Mouse (Mus musculus) embryonic fibroblast, embryonic 13.5 days (primary cell): ENCODE measurements around the gene Fbxo39.

ENCODE experiments used
- CTCF ChIP-seq: IDR thresholded peaks from 2 replicates; pipeline ENCODE4 v1.5.1; 2011; ENCODE audit warnings: mild to moderate bottlenecking, control low read depth, low read length, moderate library complexity, borderline replicate concordance; ENCODE audit not compliant: insufficient read depth
- POLR2A ChIP-seq: IDR thresholded peaks from 2 replicates; pipeline ENCODE4 v1.6.1; 2011; ENCODE audit warnings: low read depth, mild to moderate bottlenecking, control low read depth, low read length, moderate library complexity

DNA sequence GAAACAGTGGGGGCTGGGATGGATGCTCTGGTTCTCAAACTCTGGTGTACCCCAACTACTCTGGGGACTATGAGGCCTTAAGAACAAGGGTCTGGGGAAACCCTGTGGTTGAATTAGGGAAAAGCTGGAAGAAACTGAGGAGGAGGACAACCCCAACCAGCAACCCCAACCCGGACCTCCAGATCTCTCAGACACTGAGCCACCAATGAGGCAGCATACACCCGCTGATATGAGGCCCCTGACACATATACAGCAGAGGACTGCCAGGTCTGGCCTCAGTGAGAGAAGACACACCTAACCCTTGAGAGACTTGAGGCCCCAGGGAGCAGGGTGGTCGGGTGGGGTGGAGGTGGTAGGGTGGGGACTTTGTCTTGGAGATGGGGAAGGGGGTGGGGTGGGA lies 27.6 kb upstream of the Fbxo39 start:
- no peak for TF ChIP-seq CTCF
- no peak for TF ChIP-seq POLR2A
